Mouse (Mus musculus): ENCODE measurements around the gene Ykt6. TPM values are rescaled to one million over a fixed set of nuclear protein-coding genes. Genes with fewer than 3 reads are reported as not detected.

Gene Ykt6
- total RNA-seq, 4 experiments from 2014 or later: 77.3 to 84.9 (median 82.7) TPM

GRCm38 (mm10) chr11:5948546-5949250, 6.8 kb upstream of the Ykt6 start:
- no peak for DNase-seq (ENCODE audit: low spot score in 2 of 2)

GRCm38 (mm10) chr11:5949586-5950352, 5.7 kb upstream of the Ykt6 start, which contains the start of gene Gck:
TSS of gene Gck (minus strand) at chr11:5950081.
- no peak for DNase-seq (ENCODE audit: low spot score in 2 of 2)

- DNase-seq (ENCODE audit: low spot score in 2 of 2): no peak
Measured at GRCm38 (mm10) chr11:5952501-5952900, 3.0 kb upstream of the Ykt6 start.

DNA sequence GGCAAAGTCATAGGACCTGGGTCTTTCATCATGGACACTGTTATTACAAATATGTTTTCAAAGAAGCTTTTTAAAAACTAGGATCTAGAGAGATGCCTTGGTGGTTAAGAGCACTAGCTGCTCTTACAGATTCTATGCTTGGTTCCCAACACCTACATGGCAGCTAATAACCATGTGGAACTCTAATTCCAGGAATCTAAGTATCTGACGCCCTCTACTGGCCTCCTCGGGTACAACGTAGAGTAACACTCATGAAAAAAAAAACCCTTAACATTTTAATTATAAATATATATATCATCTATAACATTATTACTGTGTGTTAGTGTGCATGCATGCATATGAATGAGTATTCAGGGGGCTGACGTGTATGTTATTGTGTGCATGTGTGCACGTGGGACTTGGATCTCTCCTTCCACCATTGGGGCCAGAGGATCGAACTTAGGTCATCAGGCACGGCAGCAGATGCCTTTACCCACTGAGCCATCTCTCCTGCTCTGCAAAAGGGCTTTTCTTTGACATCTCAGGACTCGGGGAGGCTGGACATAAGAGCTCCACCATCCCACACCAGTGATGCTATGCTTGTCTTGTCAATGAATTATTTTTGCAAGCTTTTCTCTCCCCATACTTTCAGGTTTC, 2.2 kb upstream of the Ykt6 start:
- DNase-seq (ENCODE audit: low spot score in 2 of 2): no peak

DNA sequence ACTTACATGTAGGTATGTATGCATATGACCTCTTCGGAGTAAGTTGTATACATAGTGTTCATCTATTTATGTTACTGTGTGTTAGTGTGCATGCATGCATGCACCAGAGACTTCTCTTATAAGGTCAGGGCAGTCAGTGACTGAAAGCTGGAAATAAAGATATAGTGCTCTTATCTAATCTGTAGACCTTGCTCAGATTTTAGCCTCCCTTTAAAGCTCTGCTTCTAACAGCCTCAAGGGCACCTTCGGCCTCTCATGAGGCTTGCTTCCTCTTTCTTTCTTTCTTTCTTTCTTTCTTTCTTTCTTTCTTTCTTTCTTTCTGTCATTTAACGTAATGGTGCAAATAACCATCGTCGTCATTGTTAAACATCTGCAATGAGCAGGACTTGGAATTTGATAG, 1.1 kb upstream of the Ykt6 start:
- no peak for DNase-seq (ENCODE audit: low spot score in 2 of 2)

DNA sequence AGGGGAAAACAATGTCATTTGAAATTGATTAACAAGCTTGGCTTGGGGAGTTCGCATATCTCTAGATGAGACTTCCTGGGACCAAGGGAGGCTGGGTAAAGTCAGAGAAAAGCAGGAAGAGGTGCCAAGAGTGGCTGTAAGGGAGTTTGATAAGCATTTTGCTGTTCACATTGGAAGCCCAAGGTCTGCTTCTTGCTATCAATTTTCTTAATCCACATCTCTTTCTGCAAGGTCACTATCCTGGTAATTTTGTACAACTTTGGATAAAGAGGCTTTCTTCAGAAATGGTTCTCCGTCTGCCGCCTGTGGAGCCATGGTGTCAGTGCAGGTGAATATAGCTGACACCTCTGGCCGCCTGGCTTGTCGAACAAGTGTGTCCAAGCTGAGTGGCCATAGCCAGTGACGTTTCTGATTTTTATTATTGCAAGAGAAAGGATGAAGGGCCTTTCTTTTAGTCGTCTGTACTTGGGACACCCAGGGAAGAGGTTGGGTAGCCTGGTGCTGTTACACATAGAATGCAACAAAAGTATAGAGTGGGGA, 458 bp upstream of the Ykt6 start:
- DNase-seq (ENCODE audit: low spot score in 2 of 2): no peak

- DNase-seq (ENCODE audit: low spot score in 2 of 2): no peak
Measured at GRCm38 (mm10) chr11:5960051-5960450, 4.6 kb downstream of the Ykt6 start.

DNA sequence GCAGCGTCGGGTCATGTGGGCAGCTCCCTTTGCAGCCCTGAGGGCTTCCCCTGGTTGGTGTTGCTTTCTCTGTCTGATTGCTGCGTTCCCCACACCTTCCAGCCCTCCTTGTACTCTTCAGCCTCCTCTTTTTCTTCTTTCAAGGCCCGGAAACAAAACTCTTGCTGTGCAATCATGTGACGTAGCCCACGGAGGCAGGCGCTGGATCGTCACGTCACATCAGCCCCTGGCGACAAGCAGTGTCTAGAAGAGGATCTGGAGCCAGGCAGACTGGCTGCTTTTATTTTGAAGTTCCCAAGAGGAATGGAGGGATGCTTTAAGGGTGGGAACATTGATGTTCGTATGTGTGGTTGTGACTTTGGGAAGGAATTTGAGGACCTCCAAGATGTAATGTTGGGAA, 10.4 kb downstream of the Ykt6 start:
- DNase-seq (ENCODE audit: low spot score in 2 of 2): no peak

- no peak for DNase-seq (ENCODE audit: low spot score in 2 of 2)
Measured at GRCm38 (mm10) chr11:5966751-5967150, 11.3 kb downstream of the Ykt6 start.

GRCm38 (mm10) chr11:5968223-5968622, 12.7 kb downstream of the Ykt6 start:
- no peak for DNase-seq (ENCODE audit: low spot score in 2 of 2)

DNA sequence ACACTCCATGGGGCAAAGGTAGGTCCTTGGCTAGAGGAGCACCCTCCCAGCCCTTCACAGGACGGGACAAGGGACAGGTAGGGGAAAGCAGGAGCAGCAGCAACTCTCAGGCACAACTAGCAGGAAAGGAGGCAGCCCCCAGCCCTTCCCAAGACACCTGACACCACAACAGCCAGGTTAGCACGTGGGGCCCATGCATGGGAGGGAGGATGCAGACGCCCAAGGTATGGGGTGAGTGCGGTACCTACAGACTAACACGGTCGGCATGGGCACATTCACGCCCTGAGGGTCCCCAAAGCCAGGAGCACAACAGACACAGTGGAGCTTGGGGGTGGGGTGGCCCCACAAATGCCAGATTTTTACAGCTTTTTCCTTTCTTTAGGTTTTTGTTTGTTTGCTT, 15.7 kb downstream of the Ykt6 start:
- no peak for DNase-seq (ENCODE audit: low spot score in 2 of 2)

- no peak for DNase-seq (ENCODE audit: low spot score in 2 of 2)
Measured at GRCm38 (mm10) chr11:5973151-5973550, 17.7 kb downstream of the Ykt6 start.

DNA sequence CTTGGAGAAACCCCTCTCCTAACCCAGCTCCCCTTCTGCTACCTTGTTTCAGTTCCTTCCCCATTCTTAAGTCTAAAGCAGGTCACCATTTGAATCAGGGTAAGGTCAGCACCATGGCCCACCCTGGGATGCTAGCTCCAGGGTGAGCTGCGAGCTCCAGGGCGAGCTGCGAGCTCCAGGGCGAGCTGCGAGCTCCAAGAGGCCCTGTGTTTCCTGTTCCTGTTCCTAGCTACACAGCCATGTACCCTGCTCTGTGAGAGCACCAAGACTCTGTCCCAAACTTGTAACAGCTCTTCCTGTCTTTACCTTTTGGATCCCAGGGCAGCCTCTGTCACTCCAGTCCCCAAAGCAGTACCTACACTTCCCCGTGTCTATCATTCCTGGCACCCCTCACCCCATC, 18.6 kb downstream of the Ykt6 start:
- DNase-seq (ENCODE audit: low spot score in 2 of 2): no peak

DNA sequence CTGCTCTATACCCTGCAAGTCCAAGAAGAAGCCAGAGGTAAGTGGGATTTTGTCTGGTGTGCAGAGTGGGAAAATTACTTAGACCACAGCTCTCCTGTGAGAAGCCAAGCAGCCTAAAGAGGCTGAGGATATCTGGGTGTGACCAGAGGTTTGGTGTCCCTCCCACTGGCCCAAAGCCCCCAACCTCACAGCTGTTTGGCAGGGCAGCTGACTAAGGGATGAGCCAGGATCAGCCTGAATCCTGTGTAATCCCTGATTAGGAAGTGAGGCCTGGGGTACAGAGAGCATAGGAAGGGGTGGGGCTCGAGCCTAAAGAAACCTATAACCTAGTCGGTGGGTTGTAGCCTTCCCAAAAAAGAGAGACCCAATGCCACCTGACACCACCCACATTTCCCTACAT, 19.6 kb downstream of the Ykt6 start:
- no peak for DNase-seq (ENCODE audit: low spot score in 2 of 2)

DNA sequence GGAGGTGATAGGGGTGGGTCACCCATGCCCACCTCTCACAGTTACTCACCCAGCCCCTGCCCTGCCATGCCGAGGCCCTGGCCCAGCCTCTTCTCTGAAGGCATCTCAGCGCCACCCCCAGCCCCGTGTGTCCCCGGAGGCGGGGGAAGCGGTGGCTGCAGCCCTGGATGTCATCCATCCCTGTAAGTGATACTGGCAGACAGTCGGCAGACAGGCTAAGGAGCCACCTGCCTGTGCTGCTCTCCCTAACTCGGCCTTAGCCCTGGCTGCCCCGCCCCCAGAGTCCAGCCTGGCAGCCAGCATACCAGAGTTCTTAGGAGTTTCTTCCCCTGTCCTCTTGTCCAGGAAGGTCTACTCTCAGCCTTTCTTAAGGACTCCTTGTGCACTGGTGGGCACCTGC, 20.6 kb downstream of the Ykt6 start:
- no peak for DNase-seq (ENCODE audit: low spot score in 2 of 2)

DNA sequence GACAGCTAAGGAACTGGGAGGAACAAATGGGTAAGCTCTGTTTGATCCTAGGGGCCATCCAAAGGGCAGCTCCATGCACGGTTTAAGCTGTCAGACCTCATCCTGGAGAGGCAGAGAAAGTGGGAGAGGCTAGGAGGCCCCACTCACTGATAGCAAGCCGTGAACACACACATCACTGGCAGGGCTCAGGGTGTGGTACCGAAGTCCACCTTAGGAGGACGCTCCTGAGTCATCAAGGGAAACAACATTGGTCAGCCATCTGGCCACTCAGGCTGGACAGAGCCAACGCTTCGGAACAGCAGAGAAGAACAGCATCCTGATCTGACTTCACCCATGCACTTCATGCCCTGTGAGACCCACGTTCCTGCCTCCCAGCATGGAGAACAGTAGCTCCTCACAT, 23.6 kb downstream of the Ykt6 start:
- DNase-seq (ENCODE audit: low spot score in 2 of 2): no peak

DNA sequence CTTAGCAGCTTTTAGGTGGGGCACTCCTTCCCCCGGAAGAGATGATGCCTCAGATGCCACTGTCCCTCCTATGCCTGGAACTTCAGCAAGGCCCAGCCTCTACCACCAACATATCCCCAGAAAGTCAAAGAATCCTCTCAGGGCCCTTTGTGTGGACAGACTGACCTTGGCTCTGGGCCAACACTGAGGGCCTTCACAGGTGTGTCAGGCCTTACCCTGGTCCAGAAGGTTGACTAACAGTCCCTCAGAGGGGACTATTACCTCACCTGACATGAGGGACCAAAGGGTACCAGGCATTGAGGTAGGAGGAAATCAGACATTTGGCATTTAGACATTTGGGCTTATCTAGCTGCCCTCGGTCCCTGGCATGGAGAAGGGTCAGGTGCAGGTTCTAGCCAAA, 24.6 kb downstream of the Ykt6 start:
- DNase-seq (ENCODE audit: low spot score in 2 of 2): no peak

GRCm38 (mm10) chr11:5980561-5980960, 25.1 kb downstream of the Ykt6 start:
- DNase-seq (ENCODE audit: low spot score in 2 of 2): no peak

DNA sequence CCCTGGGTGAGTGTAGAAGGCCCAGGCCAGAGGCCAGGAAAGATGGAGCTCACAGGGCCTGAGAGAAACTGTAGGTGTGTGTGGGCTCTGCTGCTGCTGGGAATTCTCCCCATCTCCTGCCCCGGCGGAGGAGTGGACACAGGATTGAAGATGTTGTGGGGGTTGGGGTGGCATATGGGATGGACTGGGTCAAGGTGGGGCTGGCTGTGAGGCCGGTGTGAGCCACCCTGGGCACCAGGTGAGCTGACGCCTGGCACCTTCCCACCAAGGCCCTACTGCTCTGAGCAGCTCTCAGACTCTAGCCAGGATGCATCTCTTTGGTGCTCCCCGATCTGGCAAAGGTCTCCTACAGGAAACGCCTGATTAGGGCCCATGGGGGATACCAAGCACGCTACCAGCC, 25.8 kb downstream of the Ykt6 start:
- no peak for DNase-seq (ENCODE audit: low spot score in 2 of 2)

- no peak for DNase-seq (ENCODE audit: low spot score in 2 of 2)
Measured at GRCm38 (mm10) chr11:5983629-5984028, 28.1 kb downstream of the Ykt6 start.

- DNase-seq (ENCODE audit: low spot score in 2 of 2): no peak
Measured at GRCm38 (mm10) chr11:5988126-5988525, 32.6 kb downstream of the Ykt6 start.

DNA sequence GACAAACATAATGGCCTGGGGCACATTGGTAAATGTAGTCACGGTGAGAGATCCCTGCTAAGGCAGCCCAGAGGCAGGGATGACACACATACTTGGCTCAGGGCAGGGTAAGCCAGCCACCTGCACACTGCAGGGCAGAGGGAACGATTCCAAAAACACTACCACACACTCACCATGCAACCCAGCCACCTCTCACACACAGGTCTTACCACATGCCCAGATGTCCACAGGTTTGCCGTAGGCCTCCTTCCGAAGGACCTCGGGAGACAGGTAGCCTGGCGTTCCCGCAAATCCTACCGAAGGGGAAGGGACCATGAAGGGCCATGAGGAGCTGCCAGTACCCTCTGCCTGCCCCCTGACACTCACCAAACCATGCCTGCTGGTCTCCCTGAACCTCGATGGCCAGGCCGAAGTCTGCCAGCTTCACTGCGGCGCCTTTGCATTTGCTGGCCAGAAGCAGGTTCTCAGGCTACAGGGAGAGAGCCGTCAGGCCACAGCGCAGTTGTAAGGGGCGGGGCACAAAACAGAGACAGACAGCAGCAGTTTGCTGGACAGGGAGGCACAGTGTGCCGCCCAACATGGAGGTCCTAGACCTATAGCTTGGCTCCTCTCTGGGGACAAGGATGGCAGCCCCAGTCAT, 34.6 kb downstream of the Ykt6 start:
- no peak for DNase-seq (ENCODE audit: low spot score in 2 of 2)
